Mouse (Mus musculus) lung, postnatal 0 days (tissue): ENCODE measurements at regions not wholly inside any gene's neighbourhood (a gene's known extent, or its start where the extent isn't known, plus 50 kb on each side); places are given as distances from the start of the nearest gene placed in this dataset.

Experiments used
- CTCF ChIP-seq: IDR thresholded peaks from 2 replicates; pipeline ENCODE4 v1.5.1; 2016; ENCODE audit warnings: antibody characterized with exemption, mild to moderate bottlenecking
- EP300 ChIP-seq: IDR thresholded peaks from 2 replicates; pipeline ENCODE4 v1.6.1; 2016; ENCODE audit warnings: antibody characterized with exemption, mild to moderate bottlenecking, control low read depth

DNA sequence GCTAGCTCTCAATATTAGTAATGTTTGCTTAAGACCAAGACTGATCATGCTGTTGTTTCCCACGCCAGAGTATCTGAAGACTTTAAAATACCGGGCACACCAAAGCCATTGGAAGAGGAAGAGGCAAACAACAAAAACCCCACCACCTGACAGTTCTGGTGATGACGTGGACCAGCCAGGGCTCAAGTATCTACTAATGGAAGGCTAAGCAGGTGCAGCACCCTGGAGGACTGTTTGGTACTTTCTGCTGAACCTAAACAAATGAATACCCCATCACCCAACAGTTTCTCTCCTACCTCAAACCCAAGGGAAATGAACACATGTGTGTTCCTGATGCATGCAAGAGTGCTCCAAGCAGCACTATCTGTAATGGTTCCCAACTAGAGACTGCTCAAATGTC is 160.3 kb upstream of the Prdm1 start:
- TF ChIP-seq CTCF (no peak), EP300 (no peak)
